Mouse (Mus musculus) liver, embryonic 13.5 days (tissue): ENCODE results near the gene Tcl1. TPM values are rescaled to one million over a fixed set of nuclear protein-coding genes. Genes with fewer than 3 reads are reported as not detected.
"Not testable (repeated sequence)": the region's sequence is repeated elsewhere in the genome, so short reads cannot be mapped to it uniquely, and the experiment has no call there.

Experiments
- ATAC-seq: fragments of 200-750 bp; cut with Nextera tagmentation; 2 replicates; pipeline ENCODE4 v1.8.0; 2017; ENCODE audit warnings: low read depth, mild to moderate bottlenecking, moderate number of reproducible peaks, moderate library complexity
- DNase-seq: peaks from one replicate; pipeline ENCODE4 v3.0.0; 2022
- H3K27ac ChIP-seq: fragments of 300-500 bp; sonication (generic); 2 replicates; pipeline ENCODE4 v1.5.1; 2015; ENCODE audit warnings: moderate library complexity, mild to moderate bottlenecking, inconsistent platforms
- H3K27me3 ChIP-seq: fragments of 300-500 bp; sonication (generic); 2 replicates; pipeline ENCODE4 v1.6.1; 2015; ENCODE audit warnings: mild to moderate bottlenecking, inconsistent platforms
- H3K36me3 ChIP-seq: fragments of 300-500 bp; sonication (generic); 2 replicates; pipeline ENCODE4 v1.6.1; 2015; ENCODE audit warnings: mild to moderate bottlenecking, inconsistent platforms
- H3K4me1 ChIP-seq: fragments of 300-500 bp; sonication (generic); replicated peaks from 2 replicates; pipeline ENCODE4 v1.6.1; 2015; ENCODE audit warnings: inconsistent platforms
- H3K4me2 ChIP-seq: fragments of 300-500 bp; sonication (generic); 2 replicates; pipeline ENCODE4 v1.6.1; 2015; ENCODE audit warnings: inconsistent platforms, mild to moderate bottlenecking, moderate library complexity
- H3K4me3 ChIP-seq: fragments of 300-500 bp; sonication (generic); replicated peaks from 2 replicates; pipeline ENCODE4 v1.5.1; 2015; ENCODE audit warnings: mild to moderate bottlenecking, inconsistent platforms
- H3K9ac ChIP-seq: fragments of 300-500 bp; sonication (generic); 2 replicates; pipeline ENCODE4 v1.6.1; 2015; ENCODE audit warnings: mild to moderate bottlenecking, inconsistent platforms
- H3K9me3 ChIP-seq: fragments of 300-500 bp; sonication (generic); replicated peaks from 2 replicates; pipeline ENCODE4 v1.6.1; 2016; ENCODE audit warnings: inconsistent platforms
- WGBS: fragments of 180-500 bp; shearing (Covaris S2); methylation state at CpG from one replicate; pipeline ENCODE4 v1.1.7; 2015; ENCODE audit not compliant: insufficient replicate concordance; 5-methylcytosine and 5-hydroxymethylcytosine counted together
- polyA plus RNA-seq: library from polyadenylated mRNA; unstranded; fragments of >200 nt; fragmentation: Nextera tagmentation; extraction: Ambion mirVana; gene quantifications from 2 replicates; pipeline ENCODE4 v1.2.1, GENCODE M21; 2015

Gene Tcl1
- polyA plus RNA-seq, 1 experiment from 2014 or later, result not detected

DNA sequence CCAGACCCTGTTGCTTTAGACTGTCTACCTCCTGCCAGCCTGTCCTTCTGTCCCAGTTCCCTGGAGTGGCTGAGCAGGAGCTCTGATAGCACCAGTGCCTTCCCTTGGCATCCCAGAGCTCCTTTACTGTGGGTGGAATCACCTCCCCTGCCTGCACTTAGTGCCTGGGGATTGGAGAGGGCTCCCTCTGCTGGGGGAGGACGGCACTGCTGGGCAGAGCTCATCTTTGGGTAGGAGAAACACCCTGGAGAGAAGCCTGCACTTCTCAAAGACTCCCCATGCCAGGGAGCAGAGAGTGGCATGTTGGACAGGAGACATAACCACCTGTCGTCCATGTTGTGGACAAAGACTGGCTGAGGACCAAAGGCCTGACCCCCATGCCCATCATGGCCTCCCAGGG is 48.3 kb downstream of the Tcl1 start:
- H3K4me2 ChIP-seq, H3K27me3 ChIP-seq, H3K36me3 ChIP-seq, H3K27ac ChIP-seq, ATAC-seq, H3K9me3 ChIP-seq, H3K4me3 ChIP-seq, H3K9ac ChIP-seq, H3K4me1 ChIP-seq: not testable (repeated sequence)
- peak; percentile 22 for DNase-seq
- 7% methylated on average over 2 of the region's 2 CpGs for WGBS

DNA sequence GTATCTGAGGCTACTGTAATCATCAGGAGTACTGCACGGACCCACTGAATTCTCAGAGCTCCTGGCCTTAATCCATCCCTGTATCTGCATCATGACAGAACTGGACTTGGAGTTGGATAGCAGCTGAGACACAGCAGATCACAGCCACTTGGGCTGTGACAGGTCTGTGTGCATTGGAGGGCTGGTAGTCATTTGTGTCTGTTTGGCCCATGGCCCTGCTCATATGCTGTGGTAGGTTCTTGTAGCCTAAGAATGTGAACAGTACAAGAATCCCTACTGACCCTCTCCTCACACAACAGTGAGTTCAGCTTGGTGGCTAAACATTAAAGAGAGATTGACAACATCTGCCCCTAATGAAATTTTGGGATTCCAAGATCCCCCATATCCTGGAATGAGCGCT is 49.2 kb downstream of the Tcl1 start:
- Histone ChIP-seq H3K27me3 (no peaks in the 10 kb centered on the region), H3K9me3 (no peaks in the 10 kb centered on the region), H3K4me3 (no peak overlapping the region), H3K4me1 (no peaks in the 10 kb centered on the region), H3K9ac (no peak overlapping the region), H3K4me2 (no peak overlapping the region), H3K27ac (no peak overlapping the region), H3K36me3 (no peaks in the 10 kb centered on the region)
- WGBS, result 51% methylated on average over 2 of the region's 2 CpGs
- no peak for DNase-seq
- ATAC-seq, result no peak

Other genes starting within 250 kb of the Tcl1 start
- gene Syne3, start 213.0 kb downstream of the Tcl1 start, polyA plus RNA-seq, result 2.0 TPM in 2 replicates
- gene Glrx5, start 190.1 kb downstream of the Tcl1 start, polyA plus RNA-seq, result 591 and 653 TPM in 2 replicates
- not detected in 2 replicates for gene Tcl1b2, start 76.8 kb downstream of the Tcl1 start, polyA plus RNA-seq
- gene Tcl1b1, start 63.1 kb downstream of the Tcl1 start, polyA plus RNA-seq, result not detected in 2 replicates
- not detected in 2 replicates for gene Tcl1b5, start 46.4 kb downstream of the Tcl1 start, polyA plus RNA-seq
- not detected in 2 replicates for gene Tcl1b3, start 31.8 kb downstream of the Tcl1 start, polyA plus RNA-seq
- gene Tcl1b4, start 20.8 kb downstream of the Tcl1 start, polyA plus RNA-seq, result not detected in 2 replicates
- 0.05 TPM in 1 of 2 replicates, not detected in the other for gene Tunar, start 111.1 kb upstream of the Tcl1 start, polyA plus RNA-seq
- gene D430019H16Rik, start 231.1 kb upstream of the Tcl1 start, polyA plus RNA-seq, result 0.05 and 0.09 TPM in 2 replicates